Mouse (Mus musculus) thymus, adult 2 months (tissue): ENCODE measurements around the gene Cep295nl.

Experiments
- CTCF ChIP-seq: fragments of 200-500 bp; IDR thresholded peaks from 2 replicates; pipeline ENCODE4 v1.5.1; 2012; ENCODE audit warnings: mild to moderate bottlenecking, control low read depth, low read length, moderate library complexity, borderline replicate concordance; ENCODE audit not compliant: control insufficient read depth, poor library complexity, insufficient read depth; ENCODE audit errors: extremely low read depth
- POLR2A ChIP-seq: fragments of 200-500 bp; IDR thresholded peaks from 2 replicates; pipeline ENCODE4 v1.6.1; 2012; ENCODE audit warnings: mild to moderate bottlenecking, low read length, control low read depth, moderate library complexity; ENCODE audit not compliant: control insufficient read depth, poor library complexity, insufficient read depth; ENCODE audit errors: extremely low read depth

DNA sequence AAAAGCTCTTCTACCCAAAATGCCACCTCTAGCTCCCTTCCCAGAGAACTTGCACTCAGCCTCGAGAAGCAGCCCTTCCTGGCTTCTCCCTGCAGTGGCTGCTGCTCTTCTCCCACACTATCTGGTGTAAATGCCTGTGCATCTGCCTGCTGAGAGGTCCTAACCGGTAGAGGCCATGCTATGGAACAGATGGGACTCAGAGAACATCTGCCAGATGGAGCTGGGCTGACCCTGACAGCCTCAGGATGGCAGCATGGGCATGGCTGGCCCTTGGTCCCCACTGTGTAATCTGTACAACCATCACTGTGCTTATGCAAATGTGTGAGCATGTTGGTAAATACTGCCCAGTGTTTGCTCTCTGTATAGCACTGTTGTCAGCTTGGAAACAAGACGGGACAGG lies 19.7 kb downstream of the Cep295nl start:
- TF ChIP-seq CTCF (no peak), POLR2A (no peak)
